Mouse (Mus musculus) kidney, postnatal 14 days (tissue): ENCODE data around the gene Drosha.
"Not testable (repeated sequence)": the region's sequence is repeated elsewhere in the genome, so short reads cannot be mapped to it uniquely, and the experiment has no call there.

ENCODE experiments used
- DNase-seq: peaks from one replicate; pipeline ENCODE4 v3.0.0; 2022; ENCODE audit warnings: mixed read lengths

The Drosha gene

DNA sequence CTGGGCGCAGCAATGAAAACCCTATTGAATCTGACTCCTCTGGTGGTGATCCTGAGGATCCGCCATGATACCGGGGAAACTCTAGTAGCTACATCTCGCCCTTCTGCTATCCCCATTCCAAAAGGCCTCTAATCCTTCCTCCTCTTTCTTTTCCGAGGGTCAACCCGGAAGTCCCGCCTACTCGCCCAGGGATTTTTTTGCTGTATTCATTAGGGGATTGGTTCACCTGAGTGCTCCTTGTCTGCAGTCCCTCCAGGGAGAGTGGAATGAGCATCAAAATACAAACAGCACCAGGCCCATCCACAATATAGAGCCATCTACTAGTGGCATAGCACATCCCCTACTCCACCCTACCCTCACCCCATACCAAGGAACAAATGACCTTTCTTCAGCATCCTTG lies 62.6 kb downstream of the Drosha start:
- no peak for DNase-seq

DNA sequence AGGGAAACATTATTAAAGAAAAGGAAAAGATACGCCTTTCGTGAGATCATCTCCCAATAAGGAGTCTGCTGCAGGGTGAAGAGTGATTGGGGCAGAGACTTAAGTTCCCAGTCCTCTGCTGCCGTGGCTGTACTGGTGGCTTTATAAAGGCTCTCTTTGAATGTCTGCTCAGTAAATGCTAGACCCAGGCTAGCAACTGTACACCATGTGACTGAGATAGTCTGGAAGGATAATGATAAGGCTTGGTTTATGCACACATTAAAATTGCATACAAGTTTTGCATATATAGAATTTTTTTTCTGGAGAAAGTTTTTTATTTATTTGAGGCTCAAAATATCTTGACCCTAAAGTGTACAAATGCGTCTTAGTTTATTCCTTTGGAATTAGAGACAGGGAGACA lies 63.7 kb downstream of the Drosha start:
- no peak for DNase-seq

DNA sequence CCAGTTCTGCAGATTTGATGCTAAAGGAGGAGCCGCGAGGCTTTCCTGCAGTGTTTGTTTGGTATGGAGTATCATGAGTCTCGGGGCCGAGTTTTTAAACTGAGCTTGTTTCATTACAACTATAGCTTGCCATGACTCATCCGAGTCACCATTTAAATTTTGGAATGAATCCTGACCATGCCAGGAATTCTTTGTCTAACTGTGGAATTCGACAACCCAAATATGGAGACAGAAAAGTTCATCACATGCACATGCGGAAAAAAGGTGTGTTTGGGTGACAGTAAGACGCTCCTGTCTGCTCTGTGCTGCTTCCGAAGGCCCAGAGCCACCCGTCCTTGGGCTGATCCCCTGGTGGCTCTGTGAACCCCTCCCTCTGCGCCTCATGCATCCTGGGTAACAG lies 65.3 kb downstream of the Drosha start:
- no peak for DNase-seq

DNA sequence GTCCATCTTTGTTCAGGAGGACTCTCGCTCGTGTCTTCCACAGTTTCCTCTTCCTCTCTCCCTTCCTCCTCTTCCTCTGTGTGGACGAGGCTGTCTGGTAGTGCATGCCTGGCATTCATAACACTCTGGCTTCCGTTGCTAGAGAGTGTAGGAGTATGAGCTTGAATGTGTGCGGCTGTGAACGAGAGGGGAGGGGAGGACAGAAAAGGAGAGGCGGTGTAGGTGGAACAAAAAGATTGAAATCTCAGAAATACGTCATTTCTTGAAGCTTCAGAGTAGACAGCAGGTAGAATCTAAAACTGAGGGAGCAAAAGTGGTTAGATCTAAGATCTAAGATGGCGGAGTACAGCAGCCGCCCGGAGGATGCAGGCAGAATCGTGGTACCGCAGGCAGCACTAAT lies 70.8 kb downstream of the Drosha start:
- no peak for DNase-seq

DNA sequence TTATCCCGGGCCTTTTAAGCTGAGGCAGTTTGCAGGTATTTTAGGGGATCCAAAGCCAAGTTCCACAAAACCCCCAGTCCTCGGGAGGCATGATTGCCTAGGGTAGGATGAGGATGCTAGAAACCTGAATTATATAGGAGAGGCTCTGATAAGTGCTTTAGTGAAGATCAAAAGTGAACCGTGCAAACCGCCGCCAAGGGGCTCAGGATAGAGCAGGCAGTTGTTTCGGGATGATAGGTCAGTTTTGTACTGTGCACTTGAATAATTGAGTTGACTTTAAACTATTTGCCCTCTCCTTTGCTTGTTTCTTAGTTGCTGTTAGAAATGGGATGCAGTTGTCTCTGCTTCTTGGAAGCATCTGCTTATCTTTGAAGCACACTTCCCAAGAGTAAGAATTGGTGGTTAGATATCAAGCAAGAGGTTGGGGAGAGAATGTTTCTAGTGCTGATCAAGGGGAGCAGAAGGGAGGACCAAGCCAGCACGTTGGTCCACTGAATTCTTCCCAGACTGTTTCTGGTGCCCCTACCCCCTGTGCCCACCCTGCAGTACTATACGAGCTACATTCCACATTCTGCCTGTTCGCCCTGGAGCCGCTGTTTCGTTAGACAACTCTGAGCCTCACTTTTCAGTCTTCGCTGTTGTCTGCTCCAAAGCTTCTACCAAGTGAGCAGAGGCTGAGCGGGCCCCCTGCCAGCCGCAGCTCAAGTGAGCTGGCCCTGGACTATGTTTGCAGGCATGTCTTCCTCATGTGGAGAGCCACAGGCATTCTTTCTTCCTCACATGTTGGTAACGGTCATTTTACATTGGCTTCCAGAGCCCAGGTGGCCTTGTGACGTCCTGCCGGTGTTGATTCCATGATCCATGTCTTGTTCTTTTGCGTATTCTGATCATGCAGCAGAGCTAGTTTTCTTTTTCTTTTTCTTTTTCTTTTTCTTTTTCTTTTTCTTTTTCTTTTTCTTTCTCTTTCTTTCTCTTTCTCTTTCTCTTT lies 71.7 kb downstream of the Drosha start:
- no peak for DNase-seq

DNA sequence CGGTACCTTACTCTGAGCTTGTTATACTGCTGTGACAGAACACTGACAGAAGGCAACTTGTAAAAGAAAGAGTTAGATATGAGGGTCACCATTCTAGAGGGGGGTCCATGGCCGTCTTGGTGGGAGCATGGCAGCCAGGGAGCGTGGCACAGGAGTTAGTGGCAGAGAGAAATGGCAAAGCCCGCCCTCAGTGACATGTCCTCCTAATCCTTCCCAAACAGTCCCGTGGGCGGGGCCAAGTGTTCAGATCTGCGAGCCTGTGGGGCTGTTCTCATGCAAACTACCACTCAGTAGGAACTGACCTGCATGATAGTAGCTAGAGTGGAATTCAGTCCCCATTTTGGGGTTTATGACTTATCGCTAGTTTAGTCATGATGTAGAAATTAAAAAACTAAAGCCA lies 73.2 kb downstream of the Drosha start:
- DNase-seq = no peak

DNA sequence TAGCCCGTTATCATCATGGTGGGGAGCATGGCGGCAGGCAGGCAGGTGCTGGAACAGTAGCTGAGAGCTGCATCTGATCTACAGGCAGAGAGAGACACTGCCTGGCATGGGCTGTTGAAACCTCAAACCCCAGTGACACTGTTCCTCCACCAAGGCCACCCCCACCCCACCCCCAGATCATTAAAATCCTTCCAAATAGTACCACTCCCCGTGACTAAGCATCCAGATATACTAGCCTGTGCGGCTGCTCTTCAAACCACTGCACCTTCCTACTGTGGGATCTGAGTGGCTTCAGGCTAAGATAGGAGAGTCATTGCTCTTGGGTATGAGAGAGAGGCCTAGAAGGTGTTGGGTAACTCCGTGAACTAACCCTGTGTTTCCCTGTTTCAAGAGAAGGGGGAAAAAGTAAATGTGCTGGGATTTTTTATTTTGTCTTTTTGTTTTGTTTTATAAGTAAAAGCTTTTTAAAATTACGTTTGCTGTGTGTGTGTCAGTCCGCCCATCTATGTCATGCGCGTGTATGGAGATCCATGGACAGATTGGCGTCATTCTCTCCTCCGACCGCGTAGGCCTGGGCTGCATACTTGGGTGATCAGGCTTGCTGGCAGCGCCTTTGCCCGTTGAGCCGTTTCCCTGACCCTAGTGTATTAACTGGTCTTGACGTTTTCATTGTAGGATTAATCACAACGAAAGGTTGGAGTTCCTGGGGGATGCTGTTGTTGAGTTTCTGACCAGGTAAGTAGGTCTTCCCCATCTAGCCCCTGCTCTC lies 76.0 kb downstream of the Drosha start:
- no peak for DNase-seq

DNA sequence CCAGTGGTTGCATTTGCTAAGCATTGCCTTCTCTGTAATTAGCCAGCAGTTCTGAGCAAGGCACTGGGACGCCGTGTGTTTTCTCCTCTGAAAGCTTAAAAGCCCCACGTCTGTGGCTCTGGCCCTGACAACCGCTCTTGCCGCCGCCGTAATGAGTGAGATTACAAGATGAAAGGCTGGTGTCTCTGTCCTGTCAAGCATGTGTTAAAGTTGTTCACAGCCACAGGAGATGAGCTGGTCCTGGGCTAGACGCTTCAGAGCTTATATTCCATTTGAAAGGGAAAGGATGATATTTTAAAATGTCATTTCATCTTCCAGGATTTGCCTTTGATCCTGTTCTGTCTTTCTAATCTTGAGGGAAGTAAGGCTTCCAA lies 76.6 kb downstream of the Drosha start:
- no peak for DNase-seq

DNA sequence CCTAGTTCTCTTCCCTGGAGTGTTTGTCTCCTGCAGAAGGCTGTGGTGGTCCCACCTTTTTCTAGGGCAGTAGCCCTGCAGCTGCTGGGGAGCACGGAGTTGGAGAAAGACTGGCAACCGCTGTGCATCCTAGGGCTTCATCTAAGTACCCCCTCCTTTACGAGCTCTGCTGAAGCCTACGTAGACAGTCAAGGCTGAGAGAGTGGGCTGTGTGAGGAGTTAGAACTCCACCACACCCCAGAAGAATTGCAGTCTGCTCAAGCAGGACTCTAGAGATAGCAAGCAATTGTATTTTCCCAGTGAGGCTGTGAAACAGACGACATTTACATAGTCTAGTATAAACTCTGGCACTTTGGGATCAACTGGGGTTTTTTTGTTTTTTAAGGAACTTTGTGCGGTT lies 79.8 kb downstream of the Drosha start:
- no peak for DNase-seq

DNA sequence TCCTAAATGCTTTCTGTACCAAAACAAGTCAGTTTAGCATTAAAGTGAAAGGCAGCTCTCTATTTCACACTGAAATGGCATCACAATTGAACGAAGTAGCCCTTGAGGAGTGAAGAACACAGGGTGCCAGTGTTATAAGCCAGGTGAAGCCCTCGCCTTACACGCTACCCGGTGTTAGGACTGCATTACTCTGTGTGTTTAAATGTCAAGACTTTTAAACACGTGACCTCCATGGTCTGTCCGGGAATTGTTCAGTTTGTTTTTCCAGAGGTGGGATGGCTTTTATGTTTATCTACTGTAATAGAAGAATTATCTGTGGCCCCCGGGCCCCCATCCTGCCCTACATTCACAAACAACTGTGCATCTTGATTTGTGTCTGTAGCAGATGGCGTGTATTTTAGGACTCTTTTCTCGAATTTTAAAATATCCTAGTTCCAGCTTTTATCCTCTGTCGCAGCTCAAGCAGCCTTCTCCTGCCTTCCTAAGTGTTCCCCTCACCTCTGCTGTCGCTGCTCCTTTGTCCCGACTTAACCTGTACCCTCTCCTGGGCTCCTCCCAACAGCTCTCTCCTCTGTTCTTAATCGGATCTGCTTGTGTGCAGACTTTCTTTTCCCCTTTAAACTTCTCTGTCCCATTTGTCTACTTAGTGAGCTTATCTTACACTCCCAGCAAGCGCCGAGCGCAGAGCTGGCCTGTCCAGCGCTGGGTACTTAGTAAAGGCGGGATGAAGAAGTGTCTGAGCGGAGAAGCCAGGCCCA lies 83.5 kb downstream of the Drosha start:
- DNase-seq = no peak

DNA sequence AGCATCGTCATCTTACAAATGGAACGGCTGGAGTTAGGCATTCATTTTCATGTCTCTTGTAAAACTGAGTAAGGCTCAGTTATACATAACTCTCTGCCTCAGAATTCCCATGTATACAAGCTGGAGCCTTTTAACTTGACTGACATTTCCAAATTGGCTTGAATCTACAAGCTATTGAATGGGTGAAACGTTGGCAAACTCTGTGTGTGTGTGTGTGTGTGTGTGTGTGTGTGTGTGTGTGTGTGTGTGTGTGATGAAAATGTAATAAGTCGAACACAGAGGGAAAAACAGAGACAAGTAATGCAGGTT lies 84.1 kb downstream of the Drosha start:
- no peak for DNase-seq

DNA sequence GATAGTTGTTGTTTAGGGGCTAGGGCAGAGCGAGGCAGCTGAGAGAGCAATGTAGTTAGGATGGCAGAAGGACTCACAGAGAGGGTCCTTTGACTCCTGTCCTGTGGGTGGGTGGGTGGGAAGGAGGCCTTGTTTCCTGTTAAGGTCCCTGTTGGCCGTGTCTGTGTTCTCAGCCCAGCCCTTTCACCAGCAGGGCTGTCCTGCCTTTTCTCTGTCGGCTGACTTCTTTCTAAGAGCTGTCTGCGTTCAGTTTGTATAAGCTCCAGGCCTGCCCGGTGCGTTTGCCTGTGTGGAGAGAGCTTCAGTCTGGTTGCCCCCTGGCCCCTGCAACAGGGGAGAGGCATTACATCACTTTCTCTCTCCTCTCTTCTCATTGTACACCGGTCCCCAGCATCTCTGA lies 84.6 kb downstream of the Drosha start:
- DNase-seq = no peak

DNA sequence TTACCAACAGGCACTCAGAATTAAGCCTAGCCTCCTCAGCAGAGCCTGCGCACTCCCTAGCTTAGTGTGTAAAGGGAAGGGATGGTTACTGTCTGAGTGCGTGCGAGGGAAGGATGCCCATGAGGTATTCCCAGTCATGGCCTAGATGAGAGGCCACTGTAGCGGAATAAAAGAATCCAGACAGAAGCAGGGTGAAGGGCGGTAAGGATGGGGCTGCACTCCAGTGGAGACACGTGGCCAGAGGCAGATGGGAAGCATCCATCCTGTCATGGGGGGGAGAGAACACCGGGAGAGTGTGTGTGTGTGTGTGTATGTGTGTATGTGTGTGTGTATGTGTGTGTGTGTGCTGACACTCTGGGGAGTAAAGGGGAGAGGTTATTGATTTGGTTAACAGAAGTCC lies 86.5 kb downstream of the Drosha start:
- no peak for DNase-seq

DNA sequence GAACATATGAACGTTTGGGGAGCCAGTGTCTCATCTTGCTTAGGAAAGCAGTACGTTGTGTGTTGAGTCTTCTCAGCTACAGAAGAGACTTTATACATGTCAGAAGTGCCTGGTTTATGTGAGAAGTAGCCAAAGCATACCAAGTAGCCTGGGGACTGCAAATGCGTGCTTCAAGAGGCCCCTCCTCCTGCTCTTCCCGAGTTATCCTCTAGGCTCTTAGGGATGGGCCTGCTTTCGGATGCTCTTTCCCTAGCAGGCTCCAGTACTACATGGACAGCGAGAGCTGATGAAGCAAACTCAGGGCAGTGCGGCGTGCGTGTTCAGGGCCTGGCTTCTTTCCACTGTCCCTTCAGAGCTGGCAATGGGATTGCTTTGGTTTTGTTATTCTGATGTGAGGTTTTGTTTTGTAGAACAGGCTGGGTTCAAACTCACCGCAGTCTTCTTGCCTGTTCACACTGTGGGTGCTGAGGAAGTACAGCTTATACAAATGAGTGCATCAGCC lies 91.8 kb downstream of the Drosha start:
- DNase-seq = no peak

DNA sequence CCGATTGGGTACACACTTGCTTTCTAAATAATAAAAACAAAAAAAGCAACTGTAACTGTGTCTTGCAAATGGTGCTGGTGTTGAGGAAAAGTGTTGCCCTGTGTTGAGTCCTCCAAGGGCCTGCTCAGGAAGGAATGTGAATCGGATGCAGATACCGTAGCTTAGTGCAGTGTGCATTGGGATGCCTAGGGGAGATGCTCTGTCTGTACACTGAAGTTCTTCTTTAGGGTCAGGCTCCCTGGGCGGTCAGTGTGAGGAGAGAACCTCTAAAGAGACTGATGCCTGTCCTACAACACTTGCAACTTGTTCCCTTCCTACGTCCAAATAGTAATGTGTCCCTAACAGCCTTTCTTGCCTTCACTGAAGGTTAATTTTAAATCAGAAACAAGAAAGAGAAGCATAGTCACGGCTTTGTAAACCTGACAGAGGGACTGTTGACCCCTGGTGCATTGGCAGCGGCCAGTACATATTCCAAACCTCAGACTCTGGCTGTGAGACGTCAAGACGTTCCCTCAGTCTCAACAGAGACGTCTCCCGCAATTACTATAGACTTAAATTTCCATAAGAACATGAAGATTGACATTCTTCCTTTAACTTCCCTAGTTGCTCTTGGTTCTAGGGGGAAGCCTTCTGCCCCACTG lies 94.8 kb downstream of the Drosha start:
- DNase-seq = peak; percentile 22

DNA sequence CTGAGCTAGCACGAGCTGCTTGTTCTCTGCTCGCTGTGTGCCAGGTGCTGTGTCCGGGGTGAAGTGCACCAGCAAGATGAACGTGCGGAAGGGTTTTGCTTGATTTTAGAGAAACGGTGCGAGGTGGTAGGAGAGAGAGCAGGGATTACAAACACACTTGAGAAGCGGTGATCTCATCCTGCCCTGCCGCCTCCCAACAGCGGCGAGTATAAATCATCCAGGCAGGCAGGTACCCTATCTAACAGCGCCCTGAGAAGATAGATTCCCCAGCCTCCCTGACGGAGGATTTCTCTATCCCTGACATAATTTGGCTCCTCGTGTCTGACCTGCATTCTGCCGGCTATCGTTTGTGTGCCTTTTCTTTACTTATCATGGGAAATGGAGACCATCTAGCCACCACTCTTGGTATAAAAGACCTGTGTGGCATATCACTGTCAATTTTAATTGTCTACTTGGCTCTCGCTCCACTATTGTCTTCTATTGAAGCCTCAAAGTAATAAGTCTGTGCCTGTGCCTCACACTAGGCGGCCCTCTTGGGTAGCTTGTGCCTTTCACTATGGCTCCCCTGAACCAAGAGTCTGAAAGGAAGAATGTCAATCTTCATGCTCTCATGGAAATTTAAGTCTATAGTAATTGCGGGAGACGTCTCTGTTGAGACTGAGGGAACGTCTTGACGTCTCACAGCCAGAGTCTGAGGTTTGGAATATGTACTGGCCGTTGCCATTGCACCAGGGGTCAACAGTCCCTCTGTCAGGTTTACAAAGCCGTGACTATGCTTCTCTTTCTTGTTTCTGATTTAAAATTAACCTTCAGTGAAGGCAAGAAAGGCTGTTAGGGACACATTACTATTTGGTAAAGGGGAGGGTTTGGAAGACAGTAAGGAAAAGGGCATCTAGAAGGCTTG lies 95.6 kb downstream of the Drosha start:
- no peak for DNase-seq

DNA sequence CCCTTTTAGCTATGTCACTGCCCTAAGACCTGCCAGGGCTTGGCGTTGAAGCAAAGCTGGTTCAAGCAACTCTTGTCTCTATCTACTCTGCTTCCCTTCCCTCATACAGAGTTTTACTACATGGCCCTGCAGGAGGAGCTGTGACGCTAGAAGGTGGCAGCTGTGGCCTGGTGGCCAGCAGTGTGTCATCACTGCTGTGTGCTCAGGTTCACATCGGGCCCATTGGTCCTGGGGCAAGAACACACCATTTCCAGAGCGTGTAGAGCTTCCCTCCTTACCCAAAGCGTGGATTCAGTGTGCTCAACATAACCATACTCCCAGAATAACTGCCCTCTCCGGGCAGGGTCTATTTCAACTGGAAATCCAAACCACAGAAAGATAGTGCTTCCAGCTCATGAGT lies 97.3 kb downstream of the Drosha start:
- DNase-seq = no peak

DNA sequence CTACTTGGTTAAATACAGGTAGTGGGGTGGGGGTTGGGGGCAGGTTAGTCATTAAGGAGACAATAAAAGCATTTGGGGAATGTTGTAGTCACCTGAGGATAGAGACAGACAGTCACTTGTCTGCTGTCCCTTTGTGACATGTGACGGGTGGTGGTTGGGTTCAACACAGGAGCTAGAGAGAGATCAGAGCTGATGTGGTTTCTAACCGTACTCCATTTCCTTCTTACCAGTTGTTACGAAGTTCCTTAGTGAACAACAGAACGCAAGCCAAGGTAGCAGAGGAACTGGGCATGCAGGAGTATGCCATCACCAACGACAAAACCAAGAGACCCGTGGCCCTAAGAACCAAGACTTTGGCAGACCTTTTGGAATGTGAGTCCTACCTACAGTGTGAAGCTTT lies 99.2 kb downstream of the Drosha start:
- DNase-seq = no peak

DNA sequence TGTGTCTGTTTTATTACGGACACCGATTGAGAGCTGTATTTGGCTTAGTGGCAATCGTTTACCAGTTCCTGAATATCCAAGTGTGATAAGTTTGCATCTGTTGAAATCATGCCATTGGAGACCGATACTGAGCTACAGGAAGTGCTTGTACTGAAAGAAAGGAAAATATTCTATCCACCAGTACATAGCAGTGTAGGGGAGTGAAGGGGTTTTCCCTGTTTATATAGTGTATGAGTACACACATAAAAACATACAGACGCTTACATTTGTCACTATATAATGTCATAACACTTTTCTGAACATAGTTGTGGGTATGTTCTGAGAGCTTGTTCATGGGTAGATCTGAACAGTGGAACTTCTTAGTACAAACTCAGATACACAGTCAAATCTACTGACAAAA lies 106.9 kb downstream of the Drosha start:
- DNase-seq = no peak

DNA sequence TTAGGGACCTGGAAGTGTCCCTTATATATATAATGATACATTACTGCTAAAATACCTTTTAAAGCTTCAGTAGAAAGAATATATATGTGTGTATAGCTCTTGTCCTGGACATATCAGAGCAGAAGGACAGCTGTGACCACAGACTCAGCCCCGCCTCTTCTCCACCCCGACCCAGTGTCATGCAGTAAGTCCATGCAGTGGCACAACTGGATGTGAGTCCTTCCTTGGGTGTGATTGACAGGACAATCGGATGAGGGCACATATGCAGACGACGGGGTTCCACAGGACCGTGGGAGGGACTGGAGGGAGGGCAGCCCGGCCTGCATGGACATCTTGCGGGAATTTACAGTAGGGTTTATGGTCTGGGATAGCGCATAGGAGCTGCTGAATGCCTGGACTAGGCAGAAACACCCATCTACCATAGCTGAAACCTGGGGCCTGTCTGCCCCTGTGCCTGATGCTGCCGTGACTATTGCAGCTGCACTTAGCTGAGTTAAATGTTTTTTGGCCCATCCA lies 111.7 kb downstream of the Drosha start:
- no peak for DNase-seq

DNA sequence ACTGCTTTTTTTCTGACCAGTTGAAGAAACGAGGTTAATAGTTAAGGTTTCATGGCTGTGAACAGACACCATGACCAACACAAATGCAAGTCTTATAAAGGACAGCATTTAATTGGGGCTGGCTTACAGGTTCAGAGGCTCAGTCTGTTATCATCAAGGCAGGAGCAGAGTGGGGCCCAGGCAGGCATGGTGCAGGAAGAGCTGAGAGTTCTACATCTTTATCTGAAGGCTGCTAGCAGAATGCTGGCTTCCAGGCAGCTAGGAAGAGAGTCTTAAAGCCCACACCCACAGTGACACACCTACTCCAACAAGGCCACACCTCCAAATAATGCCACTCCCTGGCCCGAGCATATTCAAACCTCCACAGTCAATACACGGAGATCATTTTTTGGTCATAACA lies 112.7 kb downstream of the Drosha start:
- DNase-seq = not testable (repeated sequence)

DNA sequence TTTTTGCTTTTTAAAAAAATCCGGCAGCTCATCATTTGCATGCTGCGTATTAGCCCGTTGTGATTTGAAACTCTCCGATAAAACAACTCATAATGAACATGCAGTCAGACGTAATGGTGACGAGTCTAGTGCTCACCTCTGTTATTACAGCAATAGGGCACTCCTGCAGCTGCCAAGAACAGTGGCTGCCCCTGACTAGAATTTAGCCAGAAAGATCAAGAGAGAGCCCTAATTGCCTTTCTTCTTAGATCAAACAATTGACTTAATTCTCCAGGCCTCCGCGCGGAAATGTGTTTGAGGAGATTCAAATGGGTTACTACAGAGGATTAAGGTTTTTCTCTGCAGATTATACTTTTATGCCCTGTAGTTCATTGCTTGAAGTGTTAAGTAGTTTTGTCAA lies 116.5 kb downstream of the Drosha start:
- DNase-seq = no peak
